Mouse (Mus musculus) olfactory bulb, adult 2 months (tissue): Measurements from ENCODE around the gene Hoxc10. TPM values are rescaled to one million over a fixed set of nuclear protein-coding genes. Genes with fewer than 3 reads are reported as not detected.

Experiments used
- H3K27ac ChIP-seq: fragments of 200-500 bp; 2 replicates; pipeline ENCODE4 v1.5.1; 2012; ENCODE audit warnings: low read depth, low read length; ENCODE audit not compliant: insufficient read depth
- H3K4me1 ChIP-seq: fragments of 200-500 bp; 2 replicates; pipeline ENCODE4 v1.6.1; 2012; ENCODE audit warnings: low read length; ENCODE audit not compliant: control insufficient read depth, insufficient read depth
- H3K4me3 ChIP-seq: fragments of 200-500 bp; 2 replicates; pipeline ENCODE4 v1.5.1; 2012; ENCODE audit warnings: mild to moderate bottlenecking, low read depth, low read length, moderate library complexity; ENCODE audit not compliant: insufficient read depth
- CTCF ChIP-seq: fragments of 200-500 bp; IDR thresholded peaks from 2 replicates; pipeline ENCODE4 v1.5.1; 2012; ENCODE audit warnings: low read depth, mild to moderate bottlenecking, low read length, moderate library complexity; ENCODE audit not compliant: insufficient read depth
- POLR2A ChIP-seq: fragments of 200-500 bp; IDR thresholded peaks from 2 replicates; pipeline ENCODE4 v1.6.1; 2012; ENCODE audit warnings: mild to moderate bottlenecking, low read depth, low read length, moderate library complexity; ENCODE audit not compliant: insufficient read depth
- WGBS: fragments of 180-500 bp; shearing (Covaris S2); methylation state at CpG from one replicate; pipeline ENCODE4 v1.1.7; 2018; 5-methylcytosine and 5-hydroxymethylcytosine counted together
- polyA plus RNA-seq: library from polyadenylated mRNA; stranded (reverse); fragments of >200 nt; gene quantifications from 2 replicates; pipeline ENCODE4 v1.2.4, GENCODE M21; 2012; ENCODE audit warnings: low replicate concordance; ENCODE audit not compliant: missing spikeins, insufficient read depth, insufficient read length

The Hoxc10 gene
- polyA plus RNA-seq, 1 experiment = not detected

DNA sequence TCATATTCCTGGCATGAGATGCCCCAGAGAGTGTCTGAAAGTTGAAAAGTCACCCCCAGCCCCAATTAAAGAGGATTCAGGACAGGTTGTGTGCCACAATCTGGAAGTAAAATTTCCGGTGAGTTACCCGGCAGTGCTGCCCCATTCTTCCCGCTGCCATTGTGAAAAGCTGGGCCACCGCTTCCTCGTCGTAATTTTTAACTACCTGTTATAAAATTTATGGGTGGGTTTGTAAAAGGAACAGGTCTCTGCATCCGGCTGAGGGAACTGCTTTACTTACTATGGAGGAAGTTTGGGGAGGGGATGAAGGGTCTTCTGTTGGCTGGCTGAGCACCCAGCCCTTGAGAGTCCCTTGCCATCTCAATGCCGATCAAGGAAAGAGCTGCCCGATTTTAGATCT is 30.0 kb downstream of the Hoxc10 start:
- H3K4me3 ChIP-seq = no peak overlapping the region
- H3K27ac ChIP-seq = no peak overlapping the region
- H3K4me1 ChIP-seq = peaks cover 9% of the 10 kb centered on the region; the same call in 1 of the 2 replicates
- TF ChIP-seq POLR2A = no peak
- no peak for TF ChIP-seq CTCF
- WGBS = 1% methylated on average over 9 of the region's 9 CpGs

DNA sequence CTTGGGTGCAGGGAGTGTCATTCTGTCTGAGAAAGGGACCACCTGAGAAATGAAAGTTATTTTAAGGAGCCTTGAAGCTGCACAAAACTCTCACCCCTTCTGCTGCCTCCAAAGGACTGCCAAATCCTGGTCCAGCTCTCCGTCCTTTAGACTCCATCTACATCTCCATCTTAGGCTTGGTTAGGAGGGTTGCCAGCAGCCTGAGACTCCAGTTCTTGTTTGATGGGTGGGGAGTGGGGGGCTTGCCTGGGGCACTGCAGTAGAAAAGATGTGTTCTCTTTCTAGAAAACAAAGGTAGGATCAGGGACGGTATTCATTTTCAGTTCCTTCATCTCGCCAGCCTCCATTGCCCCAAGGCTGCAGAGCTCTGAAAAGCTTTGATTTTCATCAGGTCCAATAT is 30.8 kb downstream of the Hoxc10 start:
- Histone ChIP-seq H3K27ac (no peak overlapping the region), H3K4me3 (no peak overlapping the region), H3K4me1 (peaks cover 9% of the 10 kb centered on the region; the same call in 1 of the 2 replicates)
- TF ChIP-seq POLR2A (no peak), CTCF (no peak)
- 8% methylated on average over 3 of the region's 3 CpGs for WGBS

DNA sequence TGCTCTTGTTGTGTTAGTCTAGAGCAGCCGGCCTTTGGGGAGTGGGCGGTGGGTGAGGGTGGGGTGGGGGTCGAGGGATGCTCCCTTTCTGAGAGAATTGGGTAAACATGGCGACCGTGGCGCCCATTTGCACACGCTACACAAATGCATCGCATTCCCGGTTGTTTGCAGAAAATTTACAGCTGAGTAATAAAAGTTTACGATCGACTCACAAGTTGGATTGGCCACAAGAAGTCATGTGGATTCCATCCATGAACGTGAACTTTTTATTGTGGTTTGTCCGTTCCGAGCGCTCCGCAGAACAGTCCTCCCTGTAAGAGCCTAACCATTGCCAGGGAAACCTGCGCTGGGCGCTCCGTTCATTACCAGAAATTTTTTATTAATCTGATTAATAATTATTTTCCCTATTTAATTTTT is 31.4 kb downstream of the Hoxc10 start, which contains the start of gene Hoxc6:
Gene Hoxc6 (plus strand): TSS at position 319 of the 417 bp plus-strand sequence.
- 5% methylated on average over 19 of the region's 19 CpGs for WGBS
- TF ChIP-seq POLR2A (no peak), CTCF (no peak)
- H3K4me3 ChIP-seq = no peak within 1 kb of the TSS
- H3K4me1 ChIP-seq = peaks cover 9% of the 10 kb centered on the region; the same call in 1 of the 2 replicates
- H3K27ac ChIP-seq = no peak within 1 kb of the TSS

DNA sequence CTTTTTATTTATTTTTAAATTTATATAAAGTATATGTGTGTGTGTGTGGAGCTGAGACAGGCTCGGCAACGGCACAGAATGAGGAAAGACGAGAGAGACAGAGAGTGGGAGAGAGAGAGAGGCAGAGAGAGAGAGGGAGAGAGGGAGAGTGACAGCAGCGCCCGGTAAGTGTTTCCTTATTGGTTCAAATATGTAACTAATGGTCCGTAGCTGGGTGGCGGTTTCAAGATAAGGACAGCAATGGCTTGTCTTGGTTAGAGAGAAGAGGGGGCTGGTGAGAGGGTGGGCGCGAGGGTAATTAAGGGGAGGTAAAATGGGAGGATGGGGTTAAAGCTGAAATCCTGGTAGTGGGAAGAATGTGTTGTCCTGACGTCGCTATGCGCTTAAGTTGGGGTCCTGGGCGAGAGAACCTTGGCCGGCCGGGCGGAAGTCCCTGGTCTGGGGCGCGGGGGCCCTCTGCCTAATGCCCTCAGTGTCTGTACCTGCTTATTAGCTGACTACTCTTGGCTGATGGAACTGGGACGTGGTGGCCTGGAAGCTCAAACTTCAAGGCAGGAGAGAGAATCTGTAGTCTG is 32.1 kb downstream of the Hoxc10 start:
- no peak overlapping the region for H3K4me3 ChIP-seq

DNA sequence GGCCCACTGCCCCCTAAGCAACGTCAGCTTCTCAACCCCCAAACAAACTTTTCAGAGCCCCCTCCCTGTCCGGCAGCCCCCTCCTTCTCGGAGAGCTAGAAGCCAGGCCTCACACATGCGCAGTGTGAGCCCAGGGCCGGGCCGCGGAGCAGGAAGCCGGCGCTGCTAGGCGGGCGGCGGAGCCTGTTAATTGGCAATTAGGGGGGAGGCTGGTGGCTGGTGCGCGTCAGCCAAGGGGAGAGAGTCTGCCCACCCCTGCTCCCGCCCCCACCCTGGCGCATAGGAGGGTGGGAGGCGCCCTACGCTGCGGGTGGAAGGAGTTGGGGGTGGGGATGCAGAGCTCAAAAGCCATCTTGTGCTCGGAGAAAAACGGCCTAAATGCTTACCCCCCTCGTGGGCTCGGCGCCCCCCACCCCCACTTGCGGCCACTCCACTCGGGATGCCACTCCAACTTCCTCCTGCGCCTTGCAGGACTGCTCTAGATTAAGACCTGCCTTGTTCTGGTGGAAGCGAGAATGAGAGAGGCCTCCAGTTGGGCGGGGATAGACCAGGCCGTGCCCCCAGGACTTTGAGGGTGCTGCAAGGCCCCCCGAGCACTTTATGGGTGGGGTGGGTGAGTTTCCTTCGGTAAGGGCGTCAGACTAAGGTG is 32.7 kb downstream of the Hoxc10 start:
- peaks cover 9% of the 10 kb centered on the region; the same call in 1 of the 2 replicates for H3K4me1 ChIP-seq
- TF ChIP-seq POLR2A (no peak), CTCF (no peak)
- no peak overlapping the region for H3K27ac ChIP-seq
- no peak overlapping the region for H3K4me3 ChIP-seq
- whole genome bisulfite sequencing = under 1% methylated on average over 33 of the region's 33 CpGs

More for the DNA sequence above, 32.1 kb downstream of the Hoxc10 start:
- H3K27ac ChIP-seq = no peak overlapping the region
- no peak for TF ChIP-seq POLR2A
- no peak for TF ChIP-seq CTCF
- peaks cover 9% of the 10 kb centered on the region; the same call in 1 of the 2 replicates for H3K4me1 ChIP-seq
- 1% methylated on average over 19 of the region's 19 CpGs for WGBS

DNA sequence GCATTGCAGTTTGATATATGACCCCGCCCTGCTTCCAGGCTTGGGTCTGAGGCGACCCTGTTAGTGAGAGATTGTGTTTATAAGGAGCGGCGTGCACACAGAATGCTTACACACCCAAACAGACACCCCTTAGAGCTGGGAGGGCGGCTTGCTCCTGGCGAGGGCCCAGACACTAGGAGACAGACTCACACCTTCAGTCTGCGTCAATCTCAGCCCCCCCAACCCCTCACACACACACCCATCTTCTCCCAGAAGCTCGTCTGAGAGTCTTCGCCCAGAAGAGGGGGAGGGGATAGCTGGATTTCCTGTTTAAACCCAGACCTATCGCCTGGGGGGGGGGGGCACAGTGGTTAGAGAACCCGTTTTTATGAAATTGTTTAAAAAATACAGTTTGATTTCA is 33.4 kb downstream of the Hoxc10 start:
- WGBS = 8% methylated on average over 11 of the region's 11 CpGs
- Histone ChIP-seq H3K4me1 (peaks cover 9% of the 10 kb centered on the region; the same call in 1 of the 2 replicates), H3K27ac (no peak overlapping the region), H3K4me3 (no peak overlapping the region)
- no peak for TF ChIP-seq POLR2A
- no peak for TF ChIP-seq CTCF

DNA sequence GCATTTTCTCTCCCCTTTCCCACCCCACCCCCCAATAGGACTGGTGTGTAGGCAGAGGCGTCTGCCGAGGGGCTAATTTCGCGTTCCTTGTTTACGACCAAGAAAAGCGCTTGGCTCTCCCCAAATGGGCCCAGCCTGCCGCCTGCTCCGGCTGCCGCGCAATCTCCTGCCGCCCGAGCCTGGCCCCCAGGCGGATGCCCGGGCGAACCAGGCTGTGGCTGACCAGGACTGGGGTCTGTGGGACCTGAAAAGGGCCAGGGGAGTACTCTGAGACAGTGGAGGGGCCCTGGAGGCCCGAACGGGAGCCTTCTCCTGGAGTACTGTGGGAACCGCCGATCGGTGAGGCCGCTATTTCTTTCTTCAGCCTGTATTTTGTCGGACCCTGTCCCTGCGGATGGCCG is 33.9 kb downstream of the Hoxc10 start:
- H3K4me1 ChIP-seq = peaks cover 9% of the 10 kb centered on the region; the same call in 1 of the 2 replicates
- WGBS = 10% methylated on average over 24 of the region's 24 CpGs
- H3K4me3 ChIP-seq = no peak overlapping the region
- H3K27ac ChIP-seq = no peak overlapping the region
- TF ChIP-seq POLR2A (no peak), CTCF (no peak)

DNA sequence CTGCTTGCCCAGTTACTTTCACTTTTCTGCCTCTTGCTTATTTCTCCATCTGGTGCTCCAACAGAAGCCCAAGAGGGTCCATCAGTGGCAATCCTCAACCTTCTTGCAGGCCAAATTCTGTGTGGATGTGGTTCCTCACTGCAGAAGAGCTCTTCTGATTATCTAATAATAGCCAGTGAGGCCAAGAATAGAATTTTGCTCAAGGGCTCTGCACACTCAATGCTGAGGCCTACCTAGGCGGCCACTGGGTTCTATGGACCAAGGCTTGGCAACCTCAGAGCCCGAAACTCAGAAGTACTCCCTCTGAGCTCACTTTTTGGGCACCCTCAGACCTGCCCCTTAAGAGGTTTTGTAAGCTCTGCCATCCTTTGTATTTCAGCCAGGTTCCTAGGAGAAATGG is 34.8 kb downstream of the Hoxc10 start:
- TF ChIP-seq CTCF = no peak
- no peak for TF ChIP-seq POLR2A
- Histone ChIP-seq H3K27ac (no peak overlapping the region), H3K4me3 (no peak overlapping the region), H3K4me1 (peaks cover 9% of the 10 kb centered on the region; the same call in 1 of the 2 replicates)
- WGBS = 66% methylated on average over 2 of the region's 2 CpGs

DNA sequence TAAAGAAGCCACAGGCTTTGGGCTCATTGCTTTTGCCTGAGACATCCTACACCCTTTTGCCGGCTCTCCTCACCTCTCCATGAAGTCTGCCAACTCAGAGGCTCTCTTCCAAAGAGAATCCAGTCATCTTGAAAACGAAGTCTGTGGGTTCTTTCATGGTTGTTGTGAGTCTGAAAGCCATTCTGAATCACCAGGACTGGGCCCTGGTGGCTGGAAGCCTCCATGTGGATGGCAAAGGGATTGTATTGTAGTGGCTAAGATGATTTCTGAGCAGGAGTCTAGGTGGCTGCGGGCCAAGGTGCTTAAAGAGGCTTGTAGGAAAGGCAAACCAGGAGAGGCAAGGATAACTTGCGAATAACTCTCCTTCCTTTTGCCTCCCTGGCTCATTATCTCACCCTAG is 35.6 kb downstream of the Hoxc10 start:
- WGBS = 39% methylated on average over 4 of the region's 4 CpGs
- Histone ChIP-seq H3K4me1 (peaks cover 9% of the 10 kb centered on the region; the same call in 1 of the 2 replicates), H3K4me3 (no peak overlapping the region), H3K27ac (no peak overlapping the region)
- TF ChIP-seq CTCF (no peak), POLR2A (no peak)
